Mouse (Mus musculus): ENCODE measurements around the gene Bicd2. TPM values are rescaled to one million over a fixed set of nuclear protein-coding genes. Genes with fewer than 3 reads are reported as not detected.
A peak's percentile ranks its signal among the peaks of the same experiment; 100 is the strongest.

The Bicd2 gene
- polyA plus RNA-seq, 1 experiment from 2014 or later = 28.9 TPM

DNA sequence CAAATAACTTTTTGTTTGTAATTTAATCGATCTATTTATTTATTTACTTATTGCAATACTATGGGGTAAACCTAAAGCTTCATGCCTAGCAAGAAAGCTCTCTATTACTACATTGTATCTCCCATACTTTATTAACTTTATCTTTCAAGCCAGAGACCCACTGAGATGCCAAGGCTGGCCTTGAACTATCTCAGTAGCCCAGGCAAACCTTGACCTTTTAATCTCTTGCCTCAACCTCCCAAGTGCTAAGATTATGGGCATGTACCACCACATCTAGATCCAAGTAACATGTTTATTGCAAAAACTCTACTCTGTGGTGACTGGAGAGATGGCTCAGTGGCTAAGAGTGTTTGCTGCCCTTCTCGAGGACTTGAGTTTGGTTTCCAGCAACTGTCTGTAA, 8.1 kb upstream of the Bicd2 start:
- Histone ChIP-seq H3K36me3 (no peaks in the 10 kb centered on the region), H3K27ac (replicated peaks) (no peak overlapping the region), H3K4me1 (replicated peaks) (no peaks in the 10 kb centered on the region), H3K9ac (no peak overlapping the region), H3K27me3 (no peaks in the 10 kb centered on the region), H3K4me3 (no peak overlapping the region), H3K4me2 (no peak overlapping the region), H3K9me3 (no peaks in the 10 kb centered on the region)
- ATAC-seq (ENCODE audit: low FRiP score, low read depth) = no peak
- WGBS = 76% methylated on average over 2 of the region's 2 CpGs

DNA sequence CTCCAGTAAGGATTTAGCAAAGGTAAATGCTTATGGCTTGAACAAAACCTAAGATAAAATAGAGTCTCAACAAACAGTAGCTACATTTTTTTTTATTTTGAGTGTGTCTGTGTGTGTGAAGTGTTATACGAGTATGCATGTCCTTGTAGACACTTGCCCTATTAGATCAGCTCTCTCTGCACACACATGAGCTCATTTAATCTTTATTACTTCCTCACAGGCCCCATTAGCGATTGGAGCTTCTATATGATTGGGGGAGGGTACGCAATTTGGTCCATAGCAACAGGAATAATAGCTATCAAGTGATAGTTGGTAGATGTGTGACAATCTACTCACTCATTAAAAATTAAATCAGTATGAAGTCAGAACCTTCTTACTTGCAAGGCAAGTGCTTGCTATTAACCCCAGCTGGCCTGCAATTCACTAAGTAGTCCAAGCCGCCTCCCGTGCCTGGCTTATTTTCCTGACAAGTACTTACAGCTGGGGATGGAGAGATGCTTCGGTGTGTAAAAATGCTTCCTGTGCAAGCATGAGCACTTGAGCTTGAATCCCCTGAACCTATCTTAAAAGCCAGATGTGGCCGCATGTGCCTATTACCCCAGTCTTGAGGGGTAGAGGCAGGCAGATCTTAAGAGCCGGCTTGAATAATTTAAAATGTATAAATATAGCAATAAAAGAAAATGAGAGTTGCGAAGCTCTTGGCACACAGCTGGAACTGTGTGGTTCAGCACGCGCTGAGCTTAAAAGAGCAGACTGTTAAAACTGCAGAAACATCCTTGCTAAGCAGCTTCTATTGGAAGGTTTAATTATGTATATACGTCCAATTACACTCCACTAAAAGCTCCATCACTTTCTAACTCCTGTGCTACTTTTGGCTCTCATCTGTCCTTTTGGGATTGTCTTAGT, 6.1 kb upstream of the Bicd2 start:
- Histone ChIP-seq H3K27ac (replicated peaks) (peak overlapping the region; percentile 37; the same call in 1 of the 2 replicates), H3K27me3 (no peaks in the 10 kb centered on the region), H3K36me3 (no peaks in the 10 kb centered on the region), H3K4me3 (no peak overlapping the region), H3K9ac (no peak overlapping the region), H3K9me3 (no peaks in the 10 kb centered on the region), H3K4me2 (no peak overlapping the region), H3K4me1 (replicated peaks) (peaks cover 8% of the 10 kb centered on the region)
- 79% methylated on average over 12 of the region's 12 CpGs for WGBS
- peak; percentile 29; the same call in 1 of the 2 replicates for ATAC-seq (ENCODE audit: low FRiP score, low read depth)

DNA sequence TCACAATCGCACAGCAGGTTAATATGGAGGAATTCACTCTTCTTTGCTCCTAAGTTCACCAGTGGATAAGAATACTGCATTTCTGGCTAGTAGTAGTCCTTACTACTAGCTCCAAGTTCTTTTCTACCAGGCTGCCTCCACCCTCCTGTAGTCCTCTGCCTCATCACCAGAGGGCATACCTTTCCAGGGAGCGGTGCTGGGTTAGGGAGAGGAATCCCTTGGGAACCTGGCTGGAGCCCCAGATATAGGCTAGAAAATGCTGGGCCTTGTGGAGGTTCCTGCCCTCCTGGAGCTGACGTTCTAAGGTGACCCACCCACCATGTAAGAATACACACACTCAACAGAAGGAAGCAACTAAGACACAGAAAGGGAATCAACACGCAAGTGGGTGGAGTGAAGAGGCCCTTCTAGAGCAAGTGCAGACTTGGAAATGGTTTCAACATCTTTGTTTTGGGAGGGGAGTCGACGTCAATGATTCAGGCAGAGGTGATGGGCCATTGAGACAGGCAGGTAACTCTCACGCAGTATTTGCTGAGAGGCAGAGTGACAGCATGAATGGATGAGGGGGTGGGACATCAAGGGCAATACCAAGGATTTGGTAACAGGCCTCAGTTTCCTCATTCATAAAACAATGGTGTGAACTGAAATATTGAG, 2.4 kb upstream of the Bicd2 start:
- H3K4me2 ChIP-seq = no peak overlapping the region
- H3K9ac ChIP-seq = no peak overlapping the region
- ATAC-seq (ENCODE audit: low FRiP score, low read depth) = no peak
- WGBS = 77% methylated on average over 7 of the region's 7 CpGs
- no peaks in the 10 kb centered on the region for H3K36me3 ChIP-seq
- no peak overlapping the region for H3K4me3 ChIP-seq
- H3K4me1 ChIP-seq (replicated peaks) = peaks cover 30% of the 10 kb centered on the region
- no peaks in the 10 kb centered on the region for H3K27me3 ChIP-seq
- H3K27ac ChIP-seq (replicated peaks) = no peak overlapping the region
- no peaks in the 10 kb centered on the region for H3K9me3 ChIP-seq

DNA sequence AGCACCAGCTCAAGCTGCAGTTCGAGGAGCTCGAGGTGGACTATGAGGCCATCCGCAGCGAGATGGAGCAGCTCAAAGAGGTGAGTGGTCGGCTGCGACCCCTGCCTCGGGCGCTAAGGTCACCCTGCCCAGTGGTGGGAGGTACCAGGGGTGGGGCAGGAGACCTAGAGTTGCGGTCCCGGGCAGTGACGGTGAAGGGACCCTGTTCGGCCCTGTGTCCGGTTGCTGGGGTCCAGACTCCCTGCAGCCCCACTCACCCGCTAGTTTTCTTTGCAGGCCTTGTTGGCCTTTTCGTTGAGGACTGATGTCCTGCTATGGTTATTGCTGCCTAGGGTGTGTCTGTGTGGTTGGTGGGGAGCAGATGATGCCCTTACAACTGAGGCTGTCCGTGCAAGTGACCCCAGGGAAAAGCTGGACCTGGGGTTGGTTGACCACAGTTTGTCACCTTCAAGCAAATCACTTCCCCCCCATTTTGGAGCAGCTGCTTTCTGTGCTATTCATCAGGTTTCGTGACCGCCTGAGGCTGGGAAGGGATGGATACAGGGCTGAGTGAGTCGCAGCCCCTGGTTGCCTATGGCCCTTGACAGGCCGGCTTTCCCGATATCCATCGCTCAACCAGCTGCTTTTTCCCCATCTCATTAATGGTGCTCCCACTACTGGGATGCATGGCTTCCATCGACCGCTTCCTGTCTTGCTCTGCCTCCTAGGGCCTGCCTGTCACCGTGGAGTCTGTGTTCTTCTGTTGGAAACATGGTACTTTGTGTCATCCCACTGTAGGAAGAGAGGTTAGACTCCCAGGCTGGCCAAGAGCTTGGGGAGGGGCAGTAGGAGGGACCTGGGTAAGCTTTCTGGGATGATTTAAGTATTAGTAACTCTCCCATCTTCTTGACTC, 692 bp downstream of the Bicd2 start:
- Histone ChIP-seq H3K4me2 (peak overlapping the region; percentile 78), H3K36me3 (no peaks in the 10 kb centered on the region), H3K9ac (peak overlapping the region; percentile 86), H3K9me3 (no peaks in the 10 kb centered on the region), H3K4me1 (replicated peaks) (peaks cover 53% of the 10 kb centered on the region), H3K27ac (replicated peaks) (peak overlapping the region; percentile 91), H3K27me3 (no peaks in the 10 kb centered on the region), H3K4me3 (peak overlapping the region; percentile 80)
- no peak; the same call in 1 of the 2 replicates for ATAC-seq (ENCODE audit: low FRiP score, low read depth)
- WGBS = 4% methylated on average over 25 of the region's 25 CpGs

DNA sequence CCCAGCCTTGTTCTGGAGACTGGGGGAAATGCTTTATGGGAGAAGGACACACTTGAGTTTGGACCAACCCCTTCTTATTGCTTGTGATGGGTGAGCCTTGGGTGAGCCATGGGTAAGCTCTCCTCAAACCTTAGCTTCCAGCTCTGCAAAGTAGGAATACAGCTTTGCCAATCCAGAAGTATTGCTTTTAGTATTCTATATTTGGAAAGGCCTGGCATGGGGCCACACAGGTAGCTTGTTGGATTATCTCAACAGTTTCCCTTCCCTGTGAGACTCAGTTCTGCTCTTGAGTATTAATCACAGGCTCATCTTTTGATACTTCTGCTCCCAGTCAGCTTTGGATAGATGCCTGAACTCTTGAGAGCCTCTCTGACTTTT, 1.3 kb downstream of the Bicd2 start:
- Histone ChIP-seq H3K36me3 (no peaks in the 10 kb centered on the region), H3K27ac (replicated peaks) (no peak overlapping the region), H3K4me3 (peak overlapping the region; percentile 80), H3K9me3 (no peaks in the 10 kb centered on the region), H3K4me2 (peak overlapping the region; percentile 78), H3K4me1 (replicated peaks) (peaks cover 53% of the 10 kb centered on the region), H3K27me3 (no peaks in the 10 kb centered on the region), H3K9ac (peak overlapping the region; percentile 86)
- ATAC-seq (ENCODE audit: low FRiP score, low read depth) = no peak

DNA sequence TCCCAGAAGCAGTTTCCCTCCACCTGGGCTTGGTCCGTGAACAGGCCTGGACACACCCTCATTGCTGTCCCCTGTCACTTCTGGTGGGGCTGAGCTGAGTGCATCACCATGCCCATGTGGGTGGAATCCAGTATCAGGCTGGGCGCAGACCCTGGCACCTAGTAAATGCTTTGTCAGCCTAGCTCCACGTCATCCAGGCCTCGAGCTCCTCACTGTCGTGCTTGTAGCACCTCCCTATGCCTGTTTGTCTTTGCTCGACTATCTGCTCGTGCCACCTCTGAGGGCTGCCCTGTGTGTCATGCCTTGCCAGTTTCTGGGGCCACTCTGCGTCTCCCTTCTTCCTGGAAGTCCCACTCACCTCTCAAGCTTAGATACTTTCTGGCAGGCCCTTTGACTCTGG, 3.2 kb downstream of the Bicd2 start:
- ATAC-seq (ENCODE audit: low FRiP score, low read depth) = no peak
- no peak overlapping the region for H3K27ac ChIP-seq (replicated peaks)
- no peak overlapping the region for H3K4me3 ChIP-seq
- H3K36me3 ChIP-seq = no peaks in the 10 kb centered on the region
- H3K4me2 ChIP-seq = no peak overlapping the region
- no peaks in the 10 kb centered on the region for H3K9me3 ChIP-seq
- WGBS = 86% methylated on average over 8 of the region's 8 CpGs
- H3K27me3 ChIP-seq = no peaks in the 10 kb centered on the region
- H3K9ac ChIP-seq = no peak overlapping the region
- peaks cover 52% of the 10 kb centered on the region for H3K4me1 ChIP-seq (replicated peaks)

DNA sequence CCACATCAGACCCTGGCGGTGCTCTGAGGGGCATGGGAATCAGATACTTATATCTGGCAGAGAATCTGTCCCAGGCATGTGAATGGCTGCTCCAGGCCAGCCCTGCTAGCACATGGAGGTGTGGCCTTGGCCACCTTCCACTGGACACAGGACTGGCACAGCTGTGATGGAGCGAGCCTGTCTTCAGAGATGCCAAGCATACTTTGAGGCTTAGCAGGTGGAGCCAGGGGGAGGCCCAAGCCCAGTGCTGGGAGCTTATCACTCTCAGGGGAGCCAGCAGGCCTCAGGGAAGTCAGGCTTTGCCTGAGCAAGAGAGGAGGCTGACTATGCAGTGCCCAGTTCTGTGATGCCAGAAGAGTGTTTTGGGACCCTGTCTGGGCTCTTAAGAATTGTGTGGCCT, 4.1 kb downstream of the Bicd2 start:
- H3K4me3 ChIP-seq = no peak overlapping the region
- no peaks in the 10 kb centered on the region for H3K36me3 ChIP-seq
- H3K9ac ChIP-seq = no peak overlapping the region
- peaks cover 43% of the 10 kb centered on the region for H3K4me1 ChIP-seq (replicated peaks)
- whole genome bisulfite sequencing = 71% methylated on average over 2 of the region's 2 CpGs
- no peak overlapping the region for H3K4me2 ChIP-seq
- no peaks in the 10 kb centered on the region for H3K27me3 ChIP-seq
- no peaks in the 10 kb centered on the region for H3K9me3 ChIP-seq
- ATAC-seq (ENCODE audit: low FRiP score, low read depth) = no peak
- H3K27ac ChIP-seq (replicated peaks) = no peak overlapping the region

DNA sequence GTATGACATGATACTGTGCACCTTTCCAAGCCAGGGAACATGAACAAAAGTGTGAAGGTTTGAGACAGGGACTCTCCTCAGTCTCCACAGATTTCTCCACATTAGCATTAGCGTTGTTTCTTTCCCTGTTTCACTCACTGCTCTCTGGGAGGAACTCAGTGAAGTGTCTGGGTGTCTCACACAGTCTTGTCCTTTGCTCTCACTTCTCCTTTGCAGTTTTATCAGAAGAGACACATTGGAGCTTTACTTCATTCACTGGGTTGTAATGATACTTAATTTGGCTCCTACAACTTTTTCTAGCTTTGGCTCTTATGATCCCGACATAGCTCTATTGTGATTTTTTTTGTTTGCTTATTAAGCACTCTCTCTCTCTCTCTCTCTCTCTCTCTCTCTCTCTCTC, 7.1 kb downstream of the Bicd2 start:
- Histone ChIP-seq H3K9ac (no peak overlapping the region), H3K27ac (replicated peaks) (no peak overlapping the region), H3K36me3 (no peaks in the 10 kb centered on the region), H3K4me1 (replicated peaks) (peaks cover 43% of the 10 kb centered on the region), H3K9me3 (no peaks in the 10 kb centered on the region), H3K27me3 (no peaks in the 10 kb centered on the region), H3K4me3 (no peak overlapping the region), H3K4me2 (no peak overlapping the region)
- WGBS = 83% methylated on average over 2 of the region's 2 CpGs
- no peak for ATAC-seq (ENCODE audit: low FRiP score, low read depth)

DNA sequence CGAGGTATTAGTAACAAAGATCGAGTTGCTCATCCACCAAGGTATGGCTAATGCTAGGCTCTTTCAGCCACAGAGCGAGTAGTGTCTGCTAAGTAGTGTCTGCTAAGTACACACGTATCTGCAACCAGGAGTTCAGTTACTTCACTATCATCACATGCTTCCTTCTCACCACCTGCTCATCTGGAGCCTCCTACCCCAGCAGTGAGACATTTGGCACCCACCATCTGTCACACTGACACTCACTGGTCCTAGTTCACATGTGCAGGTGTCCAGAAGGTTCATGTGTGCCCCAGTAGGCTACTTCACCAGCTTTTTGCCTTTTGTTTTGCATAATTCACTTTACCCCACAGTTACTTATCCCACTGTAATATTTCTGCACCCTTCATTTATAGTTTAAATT, 8.0 kb downstream of the Bicd2 start:
- no peaks in the 10 kb centered on the region for H3K27me3 ChIP-seq
- no peak overlapping the region for H3K4me3 ChIP-seq
- H3K9ac ChIP-seq = no peak overlapping the region
- H3K9me3 ChIP-seq = no peaks in the 10 kb centered on the region
- no peak overlapping the region for H3K4me2 ChIP-seq
- ATAC-seq (ENCODE audit: low FRiP score, low read depth) = no peak
- H3K27ac ChIP-seq (replicated peaks) = no peak overlapping the region
- H3K4me1 ChIP-seq (replicated peaks) = peaks cover 43% of the 10 kb centered on the region
- H3K36me3 ChIP-seq = no peaks in the 10 kb centered on the region
- 90% methylated on average over 4 of the region's 4 CpGs for WGBS

DNA sequence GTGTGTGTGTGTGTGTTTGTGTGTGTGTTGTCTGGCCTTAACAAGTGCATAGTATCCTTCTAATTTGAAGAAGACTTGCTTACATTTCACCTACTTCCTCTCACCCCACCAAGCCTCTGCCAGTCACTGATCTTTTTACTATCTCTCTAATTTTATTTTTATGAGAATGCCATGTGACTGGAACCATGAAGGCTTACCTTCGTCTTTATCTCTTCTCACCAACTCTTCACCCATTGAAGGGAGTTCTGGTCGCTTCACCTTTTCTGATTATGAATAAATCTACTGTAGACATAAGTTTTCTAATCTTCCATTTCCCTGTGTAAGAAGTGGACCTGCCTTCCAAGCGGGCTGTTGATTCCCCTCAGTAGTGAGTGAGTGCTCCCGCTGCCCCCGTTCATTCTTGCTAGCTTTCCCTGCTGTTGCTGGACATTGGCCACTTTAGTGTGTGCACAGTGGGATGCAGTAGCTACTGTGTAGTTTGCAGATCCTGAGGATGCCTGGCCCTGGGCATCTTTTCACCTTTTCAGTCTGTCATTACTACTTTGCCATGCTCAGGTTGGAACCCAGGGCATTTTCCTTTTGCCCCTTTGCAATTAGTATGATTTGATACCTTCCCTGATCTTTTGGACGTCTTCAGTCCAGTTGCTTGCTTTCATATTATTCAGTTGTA, 8.6 kb downstream of the Bicd2 start:
- Histone ChIP-seq H3K27ac (replicated peaks) (no peak overlapping the region), H3K9me3 (no peaks in the 10 kb centered on the region), H3K4me3 (no peak overlapping the region), H3K36me3 (no peaks in the 10 kb centered on the region), H3K27me3 (no peaks in the 10 kb centered on the region), H3K4me2 (no peak overlapping the region), H3K4me1 (replicated peaks) (peaks cover 37% of the 10 kb centered on the region), H3K9ac (no peak overlapping the region)
- no peak for ATAC-seq (ENCODE audit: low FRiP score, low read depth)
- WGBS = 95% methylated on average over 6 of the region's 6 CpGs

DNA sequence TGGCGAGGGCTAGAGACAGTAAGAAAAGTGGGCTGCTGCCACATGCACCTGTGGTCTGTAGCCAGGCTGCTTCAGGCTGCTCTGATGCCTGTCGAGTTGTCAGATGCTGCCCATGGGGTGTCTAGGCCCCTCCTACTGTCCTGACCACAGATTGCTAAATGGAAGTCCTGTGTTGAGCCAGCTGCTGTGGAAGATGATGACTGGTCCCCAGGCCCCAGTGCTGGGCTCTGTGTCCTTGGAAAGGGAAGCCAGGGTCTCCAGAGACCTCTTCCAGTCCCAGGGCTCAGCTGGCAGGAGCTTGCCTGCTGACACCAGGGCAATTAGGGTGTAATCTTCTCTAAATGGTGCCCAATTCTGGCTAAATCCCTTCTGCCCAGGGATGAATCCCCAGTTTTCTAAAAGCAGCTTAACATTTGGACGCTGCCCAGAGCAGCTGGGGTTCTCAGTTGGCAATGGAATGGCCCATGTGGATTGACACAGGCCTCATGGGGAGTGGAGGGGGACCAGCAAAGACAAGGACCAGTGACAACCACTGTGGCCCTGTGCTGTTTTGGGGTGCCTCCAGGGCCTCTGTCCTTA, 11.3 kb downstream of the Bicd2 start:
- Histone ChIP-seq H3K4me3 (no peak overlapping the region), H3K27me3 (no peaks in the 10 kb centered on the region), H3K9ac (no peak overlapping the region), H3K27ac (replicated peaks) (no peak overlapping the region), H3K36me3 (peaks cover 7% of the 10 kb centered on the region; the same call in 1 of the 2 replicates), H3K4me2 (no peak overlapping the region), H3K4me1 (replicated peaks) (peaks cover 28% of the 10 kb centered on the region), H3K9me3 (no peaks in the 10 kb centered on the region)
- WGBS = 30% methylated on average over 3 of the region's 3 CpGs
- ATAC-seq (ENCODE audit: low FRiP score, low read depth) = peak; percentile 33; the same call in 1 of the 2 replicates

Data from hindbrain, embryonic 15.5 days (tissue).